Mouse (Mus musculus) layer of hippocampus, adult 11-12 months (tissue): Measurements from ENCODE around the gene Uevld.
A peak's percentile ranks its signal among the peaks of the same experiment; 100 is the strongest.
"Not testable (repeated sequence)": the region's sequence is repeated elsewhere in the genome, so short reads cannot be mapped to it uniquely, and the experiment has no call there.

Experiments
- DNase-seq: peaks from one replicate; pipeline ENCODE4 v3.0.0; 2022; ENCODE audit warnings: low spot score

Uevld gene

DNA sequence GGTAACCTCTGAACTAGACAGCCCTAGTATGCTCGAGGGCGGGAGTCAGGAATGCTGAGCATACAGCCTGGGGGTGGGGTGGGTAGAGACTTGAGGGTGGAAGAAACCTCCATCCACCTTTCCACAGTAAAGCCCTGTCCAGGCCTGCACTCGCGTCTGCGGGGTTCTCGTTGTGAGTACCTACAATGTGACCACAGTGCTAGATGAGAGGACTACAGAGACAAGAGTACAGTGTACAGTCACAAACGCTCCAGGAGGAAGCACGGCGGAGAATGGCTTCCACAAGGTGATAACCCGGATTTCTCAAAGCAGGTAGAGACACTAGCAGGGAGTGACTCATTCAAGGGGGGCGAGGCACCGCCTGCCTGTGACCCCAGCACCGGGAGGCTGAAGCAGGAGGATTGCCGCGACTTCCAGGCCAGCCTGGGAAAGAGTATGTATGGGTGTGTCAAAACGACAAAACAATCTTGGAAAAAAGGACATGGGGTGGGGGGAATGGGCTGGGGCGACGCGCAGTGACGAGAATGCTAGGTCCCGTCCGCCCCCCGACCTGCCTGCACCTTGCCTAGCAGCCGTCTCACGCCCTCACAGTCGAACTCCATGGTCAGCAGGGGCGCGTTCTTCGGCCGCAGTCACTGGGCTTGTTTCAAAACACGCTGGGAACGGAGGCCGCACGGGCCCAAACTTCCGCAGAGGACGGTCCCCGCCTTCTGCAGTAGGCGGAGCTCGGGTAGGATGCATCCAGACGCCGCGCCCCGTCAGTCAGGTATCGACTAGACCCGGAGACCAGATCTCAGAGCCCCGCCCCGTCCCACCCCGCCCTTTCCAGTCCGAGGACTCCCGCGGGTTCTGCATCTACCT is at the start of gene Uevld:
Gene Uevld, minus strand, starts transcription at position 697 of the 861 bp plus-strand sequence.
- DNase-seq, result peak; percentile 91

DNA sequence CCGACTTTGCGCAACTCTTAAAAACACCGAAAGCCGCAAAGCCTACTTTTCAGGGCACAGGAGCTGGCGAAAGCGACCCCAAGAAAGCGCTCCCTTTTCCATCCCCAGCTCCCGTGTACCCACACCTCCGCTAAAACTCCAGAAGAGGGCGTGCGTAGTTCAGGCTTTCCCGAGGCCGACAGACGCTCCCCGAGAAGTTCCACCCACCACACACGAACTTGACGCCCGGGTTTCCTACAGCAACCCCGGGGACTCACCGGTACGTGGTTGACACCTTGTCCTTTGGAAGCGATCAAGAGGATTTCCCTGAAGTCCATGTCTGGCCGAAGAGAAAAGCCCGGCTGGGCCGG is 49.5 kb upstream of the Uevld start:
- no peak for DNase-seq

DNA sequence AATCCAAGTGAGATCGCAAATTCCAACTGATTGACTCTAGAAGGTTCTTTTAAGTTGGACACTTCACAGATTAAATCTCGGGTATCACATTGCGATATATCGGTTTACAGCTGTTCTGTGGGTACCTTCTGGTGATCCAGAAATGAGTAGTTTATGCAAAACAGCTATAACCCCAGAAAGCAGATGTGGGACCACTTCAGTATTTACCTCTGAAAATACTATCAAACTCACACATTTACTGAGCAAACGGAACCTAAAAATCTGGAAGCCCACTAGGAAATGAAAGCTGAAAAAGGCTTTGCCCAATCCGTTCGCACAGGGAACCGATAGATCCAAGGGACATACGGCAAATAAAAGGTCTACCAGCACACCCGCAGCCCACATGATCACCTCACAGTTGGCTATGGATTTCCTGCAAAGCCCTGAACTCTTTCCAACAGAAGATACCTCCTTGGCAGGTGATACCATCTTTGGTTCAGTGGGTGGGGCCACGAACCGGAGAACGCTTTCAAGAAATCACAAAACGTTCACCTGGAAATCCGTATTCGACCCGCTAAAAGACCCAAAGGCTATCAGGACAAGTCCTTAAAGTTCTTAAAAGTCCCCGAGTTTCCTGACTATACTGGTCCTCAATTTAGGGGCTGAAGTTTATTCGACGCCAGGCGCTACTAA is 48.9 kb upstream of the Uevld start:
- DNase-seq, result no peak

DNA sequence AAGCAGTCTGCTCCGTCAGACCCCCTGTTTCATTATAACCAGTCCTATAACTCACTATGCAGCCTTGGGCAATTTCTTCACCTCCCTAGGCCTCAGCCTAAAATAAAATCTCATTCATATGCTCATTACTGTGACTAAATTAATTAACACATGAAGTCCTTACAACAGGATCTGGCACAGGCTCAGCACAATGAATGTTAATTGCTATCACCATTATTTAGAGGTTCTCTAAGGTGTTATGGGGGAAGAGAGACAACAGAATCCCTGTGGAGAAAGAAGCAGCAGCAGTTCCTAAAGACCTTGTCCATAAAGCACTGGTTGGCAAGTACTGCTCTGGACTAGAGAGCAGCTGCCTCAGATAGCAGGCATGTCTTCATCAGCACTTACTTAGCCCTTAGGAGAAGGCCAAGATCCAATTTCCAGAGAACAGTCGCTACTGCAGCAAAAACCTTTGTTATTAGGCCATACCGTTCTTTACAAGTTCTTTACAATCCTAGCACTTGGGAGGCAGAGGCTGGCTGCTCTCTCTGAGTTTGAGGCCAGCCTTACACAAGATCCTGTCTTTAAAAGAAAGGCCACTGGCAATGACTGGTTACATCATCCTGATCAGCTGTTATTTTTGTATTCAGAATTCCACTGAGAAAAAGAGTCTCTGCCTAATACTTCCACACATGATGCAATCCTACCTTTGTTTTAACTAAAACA is 45.2 kb upstream of the Uevld start:
- DNase-seq, result no peak

DNA sequence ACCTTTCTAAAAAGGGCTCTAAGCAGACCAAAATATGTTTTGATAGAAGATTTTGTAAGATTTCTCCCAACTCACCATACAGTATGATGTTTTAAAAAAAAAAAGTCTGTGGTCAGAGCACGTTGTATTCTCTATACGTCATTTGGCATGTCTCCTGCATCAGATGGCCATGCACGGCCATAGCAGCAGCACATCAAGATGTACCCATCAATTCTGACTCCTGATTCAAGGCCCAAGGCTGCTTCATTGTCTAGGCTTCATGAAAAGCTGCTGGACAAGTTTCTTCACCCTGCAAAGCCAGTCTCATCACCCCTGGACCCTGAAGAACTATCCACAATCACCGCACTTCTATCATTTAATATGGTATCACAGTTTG is 43.6 kb upstream of the Uevld start:
- DNase-seq, result no peak

DNA sequence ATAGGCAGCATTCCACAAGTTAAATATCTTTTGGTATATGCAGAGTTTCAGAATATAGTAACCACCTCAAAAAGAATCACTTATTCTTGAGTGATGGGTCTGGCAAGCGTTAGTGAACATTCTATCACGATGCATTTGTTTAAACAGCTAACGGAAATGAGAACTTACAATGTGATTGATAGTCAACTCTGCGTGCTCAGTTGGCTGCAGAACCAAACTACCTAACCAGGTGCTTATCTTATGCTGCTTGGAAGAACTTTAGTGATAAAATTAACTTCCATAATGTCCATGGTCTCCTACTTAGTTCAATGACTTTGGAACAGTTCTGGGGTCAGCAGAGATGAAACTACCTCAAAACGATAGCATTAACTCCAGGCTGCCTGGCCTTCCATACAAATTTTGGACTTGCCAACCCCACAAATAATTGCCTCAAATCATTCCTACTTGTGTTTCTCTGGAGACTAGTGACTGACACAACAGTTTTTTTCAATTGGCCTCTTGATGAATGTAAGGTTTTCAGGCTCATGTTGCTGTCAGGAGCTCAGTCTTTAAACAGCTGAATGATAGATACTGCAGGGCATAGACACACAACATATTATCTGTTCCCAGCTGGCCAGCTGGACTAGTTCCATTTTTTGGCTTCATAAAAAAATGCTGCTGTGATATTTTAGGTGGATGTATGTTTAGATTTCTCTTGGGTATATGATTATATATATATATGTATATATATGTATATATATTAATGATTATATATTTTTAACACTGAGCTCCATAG is 43.0 kb upstream of the Uevld start:
- no peak for DNase-seq

DNA sequence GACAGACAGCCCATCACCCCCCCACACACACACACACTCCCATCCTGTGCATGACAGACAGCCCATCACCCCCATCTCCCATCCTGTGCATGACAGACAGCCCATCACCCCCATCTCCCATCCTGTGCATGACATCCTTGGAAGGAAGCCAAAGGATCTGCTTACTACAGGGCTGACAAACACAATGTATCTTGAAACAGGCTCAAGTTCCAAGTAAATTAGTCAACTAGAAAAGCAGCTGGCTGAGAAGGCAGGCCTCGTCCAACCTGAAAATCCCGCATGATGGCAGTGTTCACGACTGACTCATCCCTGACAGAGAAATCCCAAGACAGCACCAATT is 42.3 kb upstream of the Uevld start:
- no peak for DNase-seq

DNA sequence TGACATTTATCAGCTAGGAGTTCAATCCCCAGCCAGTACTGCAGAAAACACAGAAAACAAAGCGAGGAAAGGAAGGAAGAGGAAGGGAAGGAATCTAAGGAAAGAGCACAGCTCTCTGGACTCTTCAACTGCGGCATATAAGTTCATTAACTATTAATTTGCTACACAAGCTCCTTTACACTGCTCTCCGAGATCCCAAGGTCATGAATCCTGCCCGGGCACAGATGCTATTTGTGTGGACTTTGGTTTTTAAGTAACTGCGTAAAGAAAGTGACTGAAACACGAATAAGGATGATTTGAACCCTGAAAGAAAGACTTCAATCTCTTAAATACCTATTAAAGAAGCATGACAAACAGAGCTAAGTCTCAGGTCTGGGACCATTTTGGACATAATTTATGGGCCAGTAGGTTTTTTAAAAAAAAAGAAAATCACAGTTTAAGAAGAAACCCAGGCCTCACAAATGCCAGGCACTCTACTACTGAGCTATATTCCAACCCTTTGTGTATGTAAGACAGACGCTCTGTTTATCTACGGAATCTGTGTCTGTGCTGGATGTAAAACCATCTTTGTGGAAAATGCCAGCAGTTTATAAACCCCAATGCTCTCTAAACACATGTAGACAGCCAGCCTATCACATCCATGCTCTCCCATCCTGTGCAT is 41.8 kb upstream of the Uevld start:
- DNase-seq, result no peak

DNA sequence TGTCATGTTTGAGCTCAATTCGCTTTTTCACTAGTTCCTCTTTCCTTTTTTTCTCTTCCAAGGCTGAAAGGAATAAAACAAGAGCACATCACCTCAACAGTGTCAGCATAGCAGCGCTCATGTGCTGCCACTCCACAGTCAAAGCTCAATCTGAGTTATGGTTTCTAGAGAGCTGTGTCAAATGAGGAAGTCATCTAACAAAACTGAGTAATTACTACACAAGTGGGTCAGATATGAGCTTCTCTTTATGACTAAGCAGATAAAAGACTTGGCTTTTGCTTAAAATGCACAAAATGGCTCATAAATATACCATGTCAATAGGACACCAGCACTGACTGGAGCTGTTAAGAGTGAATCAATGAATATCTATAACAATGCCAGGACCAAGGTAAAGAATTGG is 40.6 kb upstream of the Uevld start:
- DNase-seq, result no peak

DNA sequence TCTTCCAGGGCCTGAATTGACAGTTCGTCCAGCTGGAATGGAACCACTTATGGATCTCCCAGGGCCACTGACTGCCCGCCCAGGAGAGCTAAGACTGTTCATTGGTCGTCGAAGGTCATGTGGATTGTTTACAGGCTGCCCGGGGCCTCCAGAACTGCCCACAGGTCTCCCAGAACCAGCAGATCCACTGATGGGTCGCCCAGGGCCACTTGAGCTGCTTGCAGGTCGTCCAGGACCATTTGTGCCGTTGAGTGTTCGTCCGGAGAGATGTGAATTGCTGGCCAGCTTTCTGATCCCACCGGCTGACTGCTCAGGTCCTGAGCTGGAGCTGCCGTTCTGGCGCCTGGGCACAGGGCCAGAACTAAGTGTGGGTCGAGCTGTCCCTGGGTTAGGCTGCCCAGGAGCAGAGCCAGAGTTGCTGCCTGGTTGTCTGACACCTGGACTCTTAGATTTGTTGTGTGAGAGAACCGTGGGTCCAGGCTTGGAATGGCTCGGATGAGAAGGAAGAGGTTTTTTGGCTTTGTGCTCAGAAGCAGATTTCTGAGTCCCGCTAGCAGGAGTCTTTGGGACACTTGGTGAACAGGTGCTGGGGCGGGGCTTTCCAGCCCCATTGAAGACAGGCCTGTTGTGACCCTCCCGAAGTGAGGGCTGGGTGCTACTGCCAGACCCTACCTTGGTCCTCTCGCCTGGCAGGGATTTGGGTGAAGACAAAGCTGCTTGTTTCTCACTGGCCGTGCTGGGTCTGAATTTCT is 39.5 kb upstream of the Uevld start:
- no peak for DNase-seq

DNA sequence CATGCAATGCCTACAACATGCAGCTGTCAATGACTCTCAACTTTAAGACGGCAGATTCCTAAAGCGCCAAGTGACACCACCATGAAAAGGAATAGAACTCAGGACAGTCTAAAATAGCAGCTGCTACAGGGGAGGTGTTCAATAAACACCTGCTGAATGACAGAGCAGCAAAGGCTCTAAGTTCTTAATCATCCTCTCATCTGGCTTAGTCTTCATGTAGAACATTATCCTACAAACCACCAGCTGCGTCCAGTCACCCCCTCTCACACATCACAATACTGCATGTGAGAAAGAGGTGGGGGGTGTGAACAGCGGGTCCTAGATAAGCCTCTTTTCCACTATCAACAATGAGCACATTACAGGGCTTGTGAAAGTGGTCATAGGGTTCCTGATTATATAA is 38.7 kb upstream of the Uevld start:
- no peak for DNase-seq

DNA sequence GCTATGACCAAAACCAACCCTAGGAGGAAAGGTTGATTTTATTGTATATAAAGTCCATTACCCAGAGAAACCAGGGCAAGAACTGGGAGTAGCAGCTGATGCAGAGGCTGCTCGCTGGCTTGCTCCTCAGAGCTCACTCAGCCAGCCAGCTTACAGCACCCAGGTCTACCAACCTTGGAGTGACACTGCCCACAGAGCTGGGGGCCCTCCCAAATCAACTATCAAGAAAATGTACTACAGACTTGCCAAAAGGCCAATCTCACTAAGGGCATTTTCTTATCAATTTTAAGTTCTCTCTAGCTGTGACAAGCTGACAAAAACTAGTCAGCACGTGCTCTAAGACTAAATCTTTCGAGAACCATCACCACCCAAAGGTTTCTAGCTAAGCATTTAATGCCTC is 37.2 kb upstream of the Uevld start:
- DNase-seq, result no peak

DNA sequence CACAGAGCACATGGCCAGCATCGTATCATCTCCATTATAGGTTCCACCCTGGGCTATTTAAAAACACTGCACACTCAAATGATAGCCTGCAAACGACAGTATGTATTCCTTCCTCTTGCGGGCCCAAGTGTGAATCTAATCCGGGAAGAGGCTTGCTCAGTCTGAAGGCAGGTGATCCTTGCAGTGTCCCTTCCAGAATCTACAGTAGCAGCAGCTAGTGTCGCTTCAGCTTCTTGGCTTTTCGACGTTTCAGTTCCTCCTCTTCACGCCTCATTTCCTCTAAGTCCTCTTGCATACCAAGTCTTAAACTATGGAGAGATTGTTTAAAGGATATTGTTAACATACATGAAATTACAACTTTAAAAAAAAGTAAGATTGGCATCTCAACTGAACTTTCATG is 34.8 kb upstream of the Uevld start:
- no peak for DNase-seq

DNA sequence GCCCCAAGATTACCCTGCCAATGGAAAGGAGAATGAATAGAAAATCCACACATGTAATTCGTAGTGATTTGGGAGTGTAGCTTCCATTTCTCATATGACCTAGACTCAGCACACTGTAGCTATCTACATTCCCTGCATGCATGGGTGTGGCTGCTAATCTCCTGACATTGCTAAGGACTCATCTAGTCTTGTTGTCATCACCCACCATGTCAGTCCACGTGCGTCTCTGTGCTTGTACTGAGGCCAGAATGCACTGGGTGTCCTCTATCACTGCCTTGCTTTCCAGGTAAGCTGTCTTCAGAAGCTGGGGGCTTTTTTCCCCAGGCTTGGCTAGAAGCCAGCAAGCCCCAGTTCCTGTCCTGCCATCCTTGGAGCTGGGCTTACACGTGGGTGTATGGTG is 31.1 kb upstream of the Uevld start:
- DNase-seq, result not testable (repeated sequence)

DNA sequence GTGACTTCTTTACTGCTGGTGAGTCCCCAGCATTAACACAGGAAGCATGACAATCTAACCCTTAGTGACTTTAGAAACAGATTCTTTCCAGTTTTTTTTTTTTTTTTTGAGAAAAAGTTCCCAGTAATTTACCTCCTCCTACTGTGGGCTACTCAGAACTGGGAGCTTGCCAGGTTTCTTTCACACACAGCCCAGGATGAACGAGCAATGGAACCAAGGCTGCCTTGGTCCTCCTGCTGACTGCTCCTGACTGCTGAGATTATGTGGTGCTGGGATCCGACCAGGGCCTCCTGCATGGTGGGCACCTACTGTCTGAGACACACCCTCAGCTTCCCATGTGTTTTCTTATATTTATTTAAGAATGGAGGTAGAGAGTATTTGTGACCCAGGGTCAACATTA is 28.7 kb upstream of the Uevld start:
- no peak for DNase-seq

DNA sequence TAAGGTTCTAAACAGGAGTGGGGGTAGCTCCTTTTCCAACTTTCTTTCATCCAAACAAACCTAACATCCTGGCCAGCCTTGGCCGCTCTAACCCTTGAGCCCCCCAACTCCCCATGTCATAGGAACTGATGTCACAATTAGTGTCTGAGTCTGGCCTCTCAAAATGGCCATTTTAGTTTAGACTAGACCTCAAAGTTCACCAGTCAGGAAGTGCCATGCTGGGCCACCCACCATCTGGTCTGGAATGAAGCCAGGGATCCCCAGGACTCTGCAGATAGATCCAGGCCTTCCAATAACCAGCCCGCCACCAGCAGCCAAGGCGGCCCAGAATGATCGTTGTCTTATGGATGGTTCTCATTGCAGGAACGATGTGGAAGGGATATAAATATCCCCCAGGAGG is 28.3 kb upstream of the Uevld start:
- peak; percentile 33 for DNase-seq

DNA sequence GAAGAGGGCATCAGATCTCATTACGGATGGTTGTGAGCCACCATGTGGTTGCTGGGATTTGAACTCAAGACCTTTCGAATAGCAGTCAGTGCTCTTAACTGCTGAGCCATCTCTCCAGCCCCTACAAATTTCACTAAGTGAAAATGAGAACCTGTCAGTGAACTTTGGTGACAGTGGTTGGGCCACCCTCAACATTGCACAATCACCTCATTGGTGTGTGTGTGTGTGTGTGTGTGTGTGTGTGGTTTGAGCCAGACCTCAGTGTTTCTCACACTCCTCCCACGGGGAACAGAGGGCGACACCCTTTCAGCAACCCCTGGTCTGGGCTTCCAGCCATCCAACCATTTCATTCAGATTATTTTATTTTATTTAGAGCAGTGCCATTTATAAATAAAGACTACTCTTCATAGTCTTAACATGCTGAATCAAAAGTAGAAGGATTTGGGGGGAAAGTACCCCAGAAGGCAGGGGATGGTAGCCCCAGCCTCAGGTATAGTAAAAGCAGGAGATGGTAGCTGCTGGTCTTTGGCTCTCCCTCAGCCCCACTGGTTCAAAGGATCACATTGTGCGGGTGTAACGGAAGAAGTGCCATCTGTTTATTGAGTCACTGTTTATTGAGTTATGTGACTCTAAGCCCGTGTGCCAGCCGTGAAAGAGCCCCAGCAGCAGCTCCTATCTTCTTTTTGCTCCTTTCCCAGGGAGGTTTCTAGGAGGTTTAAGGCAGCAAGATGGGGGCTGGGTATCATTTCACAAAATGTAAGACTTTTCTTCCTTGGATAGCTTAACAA is 27.6 kb upstream of the Uevld start:
- peak; percentile 40 for DNase-seq

DNA sequence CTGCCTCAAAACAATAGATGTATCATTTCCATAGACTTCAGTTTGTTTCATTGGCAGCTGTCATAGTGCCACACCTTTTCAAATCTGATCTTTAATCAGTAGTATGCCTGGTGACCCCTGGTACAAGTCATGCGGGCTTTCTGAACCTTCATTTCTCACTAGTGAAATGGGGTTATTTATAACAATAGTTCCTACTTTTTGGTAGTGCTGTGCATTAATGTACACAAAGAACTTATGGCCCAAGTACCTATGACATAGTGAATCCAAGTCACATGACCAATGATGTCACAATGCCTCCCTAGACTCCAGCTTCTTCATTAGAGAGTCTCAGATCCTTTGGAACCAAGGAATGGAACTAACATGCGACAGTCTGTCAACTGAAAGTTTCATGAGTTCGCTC is 25.0 kb upstream of the Uevld start, which contains the start of gene Gm9999:
Gene Gm9999, plus strand, starts transcription at position 301 of the 400 bp plus-strand sequence.
- DNase-seq, result no peak

DNA sequence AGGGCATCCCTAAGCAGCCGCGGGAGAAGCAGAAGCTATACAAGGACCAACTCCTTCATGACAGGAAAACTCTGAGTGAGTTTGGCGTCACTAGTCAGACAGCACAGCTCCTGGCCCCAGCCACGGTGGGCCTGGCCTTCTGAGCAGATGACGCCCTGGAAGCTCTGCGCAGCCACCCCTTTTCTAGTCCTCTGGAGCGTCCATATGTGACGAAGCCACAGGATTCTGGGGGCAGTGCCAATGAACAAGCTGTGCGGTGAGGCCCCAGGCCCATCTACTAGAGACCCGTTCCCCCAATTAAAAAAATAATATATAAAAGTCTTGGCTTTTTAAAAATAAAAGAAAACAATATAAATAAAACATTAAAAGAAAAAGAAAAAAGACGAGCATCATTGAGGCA is 17.1 kb upstream of the Uevld start:
- no peak for DNase-seq

DNA sequence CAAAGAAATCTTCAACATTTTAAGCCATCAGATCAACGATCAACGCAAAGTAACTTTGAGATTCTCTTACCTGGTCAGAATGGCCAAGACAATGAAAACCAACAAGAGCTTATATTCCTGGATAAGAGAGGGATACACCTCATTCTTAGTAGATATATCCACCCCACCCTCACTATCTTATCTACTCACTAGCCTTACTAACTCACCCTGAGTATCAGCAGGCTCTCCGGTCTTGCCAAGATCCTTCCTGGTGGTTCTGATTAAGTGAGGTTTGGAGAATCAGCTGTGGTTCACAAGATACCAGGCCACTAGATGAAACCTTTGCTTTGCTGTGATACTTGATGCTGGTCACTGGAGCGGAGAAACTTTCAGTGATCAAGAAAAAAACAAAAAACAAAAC is 16.3 kb upstream of the Uevld start:
- no peak for DNase-seq
